Mouse (Mus musculus): ENCODE data around the gene Flt1. TPM values are rescaled to one million over a fixed set of nuclear protein-coding genes. Genes with fewer than 3 reads are reported as not detected.

The Flt1 gene
- polyA plus RNA-seq, 1 experiment from 2014 or later: 14.8 TPM

DNA sequence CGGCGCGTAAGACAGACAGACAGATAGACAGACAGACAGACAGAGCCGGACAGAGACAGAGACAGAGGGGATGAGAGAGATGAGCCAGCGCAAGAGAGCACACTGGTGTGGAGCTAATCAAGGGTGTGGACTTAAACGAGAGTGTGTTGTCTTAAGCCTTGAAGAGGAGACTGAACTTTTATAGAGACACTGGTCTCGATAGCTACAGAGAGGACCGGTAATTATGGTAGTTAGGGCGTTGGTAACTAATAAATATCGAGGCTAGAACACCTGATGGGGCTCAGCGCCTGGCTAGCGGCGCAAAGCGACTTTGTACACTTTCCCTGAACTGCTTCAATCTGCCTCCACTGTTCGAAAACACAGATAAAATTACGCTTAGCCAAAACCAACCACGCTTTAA, 2.0 kb downstream of the Flt1 start:
- Histone ChIP-seq H3K9ac (replicated peaks) (no peak overlapping the region), H3K4me2 (no peak overlapping the region), H3K9me3 (replicated peaks) (no peaks in the 10 kb centered on the region), H3K27me3 (replicated peaks) (peaks cover 84% of the 10 kb centered on the region), H3K4me3 (replicated peaks) (peak overlapping the region; percentile 13; the same call in 1 of the 2 replicates), H3K36me3 (no peaks in the 10 kb centered on the region), H3K27ac (replicated peaks) (no peak overlapping the region), H3K4me1 (peaks cover 19% of the 10 kb centered on the region)
- no peak for ATAC-seq (ENCODE audit: low FRiP score)
- WGBS: 3% methylated on average over 17 of the region's 17 CpGs

DNA sequence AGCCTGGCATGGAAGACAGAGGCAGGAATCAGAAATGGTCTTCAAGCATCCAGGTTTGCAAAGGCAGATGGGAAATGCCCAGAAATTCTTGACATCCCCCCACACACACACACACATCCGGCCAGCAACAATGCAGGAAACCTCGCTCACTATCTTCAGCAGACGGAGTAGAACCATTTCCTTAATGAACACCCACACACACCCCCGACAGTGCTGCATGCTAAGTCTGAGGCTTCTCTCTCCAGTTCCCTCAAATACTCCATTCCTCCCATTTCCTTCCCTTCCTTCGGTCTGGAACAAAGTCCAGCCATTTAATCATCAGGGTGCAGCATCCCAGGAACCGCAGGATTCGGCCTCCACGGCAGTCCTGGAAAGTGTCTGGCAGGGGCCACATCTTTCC, 4.4 kb downstream of the Flt1 start:
- Histone ChIP-seq H3K9ac (replicated peaks) (no peak overlapping the region), H3K4me1 (peaks cover 18% of the 10 kb centered on the region), H3K27me3 (replicated peaks) (peaks cover 75% of the 10 kb centered on the region), H3K4me3 (replicated peaks) (no peak overlapping the region), H3K27ac (replicated peaks) (no peak overlapping the region), H3K9me3 (replicated peaks) (no peaks in the 10 kb centered on the region), H3K4me2 (no peak overlapping the region), H3K36me3 (no peaks in the 10 kb centered on the region)
- WGBS: 24% methylated on average over 8 of the region's 8 CpGs
- ATAC-seq (ENCODE audit: low FRiP score): no peak

DNA sequence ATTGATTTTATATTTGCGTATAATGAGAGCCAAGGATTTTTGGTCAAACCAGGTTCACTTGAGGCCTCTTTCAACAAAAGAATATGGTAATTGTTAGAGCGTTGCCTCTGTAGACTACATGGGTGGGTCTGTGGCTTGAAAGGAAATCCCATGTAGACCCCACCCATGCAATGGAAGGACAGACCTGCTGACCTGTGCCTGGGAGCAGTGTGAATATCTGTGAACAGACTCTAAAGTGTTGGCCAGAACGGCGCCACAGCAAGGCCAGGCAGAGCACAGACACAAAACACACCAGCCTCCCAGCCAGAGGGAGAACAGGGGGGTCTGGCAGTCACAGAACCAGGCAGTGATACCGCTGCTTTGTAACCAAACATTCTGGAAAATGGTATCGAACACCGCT, 7.5 kb downstream of the Flt1 start:
- Histone ChIP-seq H3K9me3 (replicated peaks) (no peaks in the 10 kb centered on the region), H3K27ac (replicated peaks) (no peak overlapping the region), H3K4me1 (no peaks in the 10 kb centered on the region), H3K4me3 (replicated peaks) (no peak overlapping the region), H3K4me2 (no peak overlapping the region), H3K36me3 (no peaks in the 10 kb centered on the region), H3K9ac (replicated peaks) (no peak overlapping the region), H3K27me3 (replicated peaks) (peaks cover 52% of the 10 kb centered on the region)
- WGBS: 90% methylated on average over 7 of the region's 7 CpGs
- ATAC-seq (ENCODE audit: low FRiP score): no peak

DNA sequence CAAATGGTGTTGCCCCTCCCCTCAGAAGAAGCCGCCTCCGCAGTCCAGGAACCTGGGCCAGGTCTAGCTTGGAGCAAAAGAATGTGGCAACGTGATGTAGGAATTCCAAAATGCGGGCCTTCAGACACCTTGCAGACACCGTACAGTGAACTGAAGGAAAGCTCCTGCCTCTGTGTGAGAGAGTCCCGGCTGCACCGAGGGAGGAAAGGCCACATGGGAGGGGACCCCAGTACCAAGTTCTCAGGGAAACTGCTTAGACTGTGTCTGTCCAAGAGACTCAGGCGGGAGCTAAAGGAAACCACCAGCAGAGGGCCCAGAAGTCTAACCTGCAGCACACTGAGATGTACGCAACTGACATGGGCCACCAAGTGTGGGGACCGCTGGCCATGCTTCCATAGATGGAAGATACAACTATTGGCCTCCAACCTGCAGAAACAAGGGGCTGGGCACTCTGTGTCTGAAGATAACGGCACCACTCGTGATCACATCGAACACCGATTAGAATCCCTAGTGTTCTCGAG, 9.1 kb downstream of the Flt1 start:
- WGBS: 75% methylated on average over 15 of the region's 15 CpGs
- Histone ChIP-seq H3K27me3 (replicated peaks) (peaks cover 41% of the 10 kb centered on the region), H3K4me1 (no peaks in the 10 kb centered on the region), H3K9me3 (replicated peaks) (no peaks in the 10 kb centered on the region), H3K4me3 (replicated peaks) (no peak overlapping the region), H3K36me3 (no peaks in the 10 kb centered on the region), H3K27ac (replicated peaks) (no peak overlapping the region), H3K4me2 (no peak overlapping the region), H3K9ac (replicated peaks) (no peak overlapping the region)
- ATAC-seq (ENCODE audit: low FRiP score): no peak

DNA sequence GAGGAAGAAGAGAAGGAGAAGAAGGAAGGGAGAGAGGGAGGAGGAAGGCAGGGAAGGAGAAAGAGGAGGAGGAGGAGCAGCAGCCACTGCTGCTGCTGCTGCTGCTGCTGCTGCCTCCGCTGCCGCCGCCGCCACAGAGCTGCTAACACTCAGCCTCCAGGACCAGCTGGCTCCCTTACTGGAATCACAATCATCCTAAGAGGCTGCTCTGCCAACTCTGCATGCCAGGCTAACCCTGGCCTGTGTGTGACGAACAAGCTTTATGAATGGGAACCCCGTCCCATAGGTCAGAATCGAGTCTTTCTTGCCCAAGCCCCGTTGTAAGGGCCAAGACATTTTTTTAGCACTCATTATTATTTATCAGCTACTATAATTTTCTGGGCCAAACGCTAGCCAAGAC, 9.5 kb downstream of the Flt1 start:
- Histone ChIP-seq H3K27ac (replicated peaks) (no peak overlapping the region), H3K9ac (replicated peaks) (no peak overlapping the region), H3K36me3 (no peaks in the 10 kb centered on the region), H3K4me2 (no peak overlapping the region), H3K4me1 (no peaks in the 10 kb centered on the region), H3K4me3 (replicated peaks) (no peak overlapping the region), H3K9me3 (replicated peaks) (no peaks in the 10 kb centered on the region), H3K27me3 (replicated peaks) (peaks cover 36% of the 10 kb centered on the region)
- no peak for ATAC-seq (ENCODE audit: low FRiP score)
- 84% methylated on average over 9 of the region's 9 CpGs for WGBS

DNA sequence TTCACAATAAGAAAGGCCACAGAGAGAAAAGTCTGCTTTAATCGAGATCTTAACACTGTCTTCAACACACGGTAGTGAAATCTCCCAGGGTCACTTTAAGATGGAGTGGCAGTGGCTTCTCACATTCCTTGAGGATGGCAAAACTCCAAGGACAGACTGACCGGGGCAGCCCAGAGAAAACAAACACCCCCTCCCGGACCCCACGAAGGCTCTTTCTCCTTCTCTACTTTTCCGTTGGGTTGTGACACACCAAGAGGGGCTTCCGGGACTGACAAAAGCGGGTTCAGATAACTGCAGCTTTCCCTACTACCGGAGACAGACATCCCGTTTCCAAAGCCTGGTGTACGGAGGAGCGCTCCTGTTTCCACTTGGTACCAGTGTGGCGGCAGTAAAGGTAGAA, 10.4 kb downstream of the Flt1 start:
- ATAC-seq (ENCODE audit: low FRiP score): no peak
- 84% methylated on average over 13 of the region's 13 CpGs for WGBS
- no peak overlapping the region for H3K9ac ChIP-seq (replicated peaks)
- peaks cover 27% of the 10 kb centered on the region for H3K27me3 ChIP-seq (replicated peaks)
- H3K4me3 ChIP-seq (replicated peaks): no peak overlapping the region
- no peak overlapping the region for H3K27ac ChIP-seq (replicated peaks)
- H3K36me3 ChIP-seq: no peaks in the 10 kb centered on the region
- H3K4me1 ChIP-seq: no peaks in the 10 kb centered on the region
- H3K9me3 ChIP-seq (replicated peaks): no peaks in the 10 kb centered on the region
- no peak overlapping the region for H3K4me2 ChIP-seq

DNA sequence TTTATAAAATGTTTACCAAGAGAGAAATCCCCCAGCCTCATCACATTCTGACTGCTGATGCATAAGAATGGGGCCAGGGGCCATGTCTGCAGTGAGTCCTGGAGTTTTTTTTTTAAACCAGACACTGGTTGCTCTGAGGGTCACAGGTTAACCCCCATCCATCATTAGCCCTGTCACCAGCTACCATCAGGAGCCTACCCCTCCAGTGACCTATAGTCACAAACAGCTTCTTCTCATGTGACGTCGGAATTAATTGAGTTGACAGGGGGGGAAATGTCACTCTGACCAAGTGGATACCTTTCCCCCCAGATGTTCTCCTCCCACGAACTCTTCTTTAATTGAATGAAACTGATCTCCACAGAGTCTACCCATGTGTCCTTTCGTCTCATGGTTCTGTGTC, 17.3 kb downstream of the Flt1 start:
- Histone ChIP-seq H3K9ac (replicated peaks) (no peak overlapping the region), H3K9me3 (replicated peaks) (no peaks in the 10 kb centered on the region), H3K36me3 (no peaks in the 10 kb centered on the region), H3K27me3 (replicated peaks) (no peaks in the 10 kb centered on the region), H3K4me3 (replicated peaks) (no peak overlapping the region), H3K4me1 (no peaks in the 10 kb centered on the region), H3K27ac (replicated peaks) (no peak overlapping the region), H3K4me2 (no peak overlapping the region)
- no peak for ATAC-seq (ENCODE audit: low FRiP score)
- 71% methylated on average over 4 of the region's 4 CpGs for WGBS

DNA sequence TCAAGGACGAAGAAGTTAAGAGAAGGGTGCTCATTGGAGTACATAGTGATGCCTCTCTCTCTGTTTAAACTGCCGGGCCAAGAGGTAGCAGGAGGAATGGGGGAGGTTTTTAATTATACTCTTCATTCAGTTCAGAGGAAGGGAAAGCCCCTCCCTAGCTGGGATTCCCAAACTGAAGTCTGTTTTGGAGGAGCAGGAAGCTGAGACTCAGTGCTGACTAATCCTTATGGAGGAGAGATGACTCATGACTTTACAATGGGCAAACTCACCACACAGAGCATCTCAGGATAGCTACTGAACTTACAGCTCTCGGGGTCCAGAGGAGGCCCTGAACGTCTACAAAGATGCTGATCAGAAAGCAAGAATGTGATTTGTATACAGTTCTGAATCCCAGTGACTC, 18.3 kb downstream of the Flt1 start:
- Histone ChIP-seq H3K4me2 (no peak overlapping the region), H3K4me1 (no peaks in the 10 kb centered on the region), H3K4me3 (replicated peaks) (no peak overlapping the region), H3K27ac (replicated peaks) (no peak overlapping the region), H3K36me3 (no peaks in the 10 kb centered on the region), H3K9ac (replicated peaks) (no peak overlapping the region), H3K9me3 (replicated peaks) (no peaks in the 10 kb centered on the region), H3K27me3 (replicated peaks) (no peaks in the 10 kb centered on the region)
- no peak for ATAC-seq (ENCODE audit: low FRiP score)
- WGBS: 68% methylated on average over 4 of the region's 4 CpGs

DNA sequence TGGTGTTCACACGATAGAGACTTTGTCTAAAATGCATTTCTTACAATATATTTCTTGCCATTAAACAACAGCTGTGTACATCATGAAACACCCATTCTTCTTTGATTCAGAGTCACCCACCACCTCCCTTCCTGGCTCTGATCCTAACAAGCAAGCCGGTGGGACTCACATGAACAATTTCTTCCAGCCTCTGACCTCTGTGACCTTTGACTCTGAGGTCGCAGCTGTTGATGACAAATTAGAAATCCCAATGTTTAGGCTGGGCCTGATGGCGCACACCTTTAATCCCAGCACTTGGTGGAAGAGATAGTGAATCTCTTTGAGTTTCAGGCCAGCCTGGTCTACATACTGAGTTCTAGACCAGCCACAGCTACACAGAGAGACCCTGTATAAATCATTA, 20.9 kb downstream of the Flt1 start:
- no peak overlapping the region for H3K4me2 ChIP-seq
- WGBS: 66% methylated on average over 4 of the region's 4 CpGs
- no peak for ATAC-seq (ENCODE audit: low FRiP score)
- no peaks in the 10 kb centered on the region for H3K27me3 ChIP-seq (replicated peaks)
- H3K9ac ChIP-seq (replicated peaks): no peak overlapping the region
- no peaks in the 10 kb centered on the region for H3K4me1 ChIP-seq
- no peak overlapping the region for H3K4me3 ChIP-seq (replicated peaks)
- H3K36me3 ChIP-seq: no peaks in the 10 kb centered on the region
- H3K9me3 ChIP-seq (replicated peaks): no peaks in the 10 kb centered on the region
- H3K27ac ChIP-seq (replicated peaks): no peak overlapping the region

DNA sequence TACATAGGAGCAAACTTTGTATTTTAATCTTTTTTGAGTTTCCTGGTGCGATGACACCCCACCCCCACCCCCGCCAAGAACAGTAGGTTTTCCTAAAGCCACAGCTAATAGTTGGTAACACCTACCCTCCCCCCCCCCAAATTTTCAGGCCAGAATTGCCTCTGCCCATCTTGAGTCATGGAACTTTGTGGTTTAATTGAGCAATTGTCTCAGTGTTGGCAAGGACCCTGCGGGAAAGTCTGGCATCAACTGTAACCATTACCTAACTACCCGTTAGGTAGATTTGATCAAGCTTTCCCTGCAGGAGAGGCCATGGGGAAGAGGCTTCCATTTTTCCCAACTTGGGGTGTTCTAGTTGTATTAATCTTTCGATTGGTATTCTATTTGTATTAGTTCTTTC, 23.4 kb downstream of the Flt1 start:
- WGBS: 84% methylated on average over 5 of the region's 5 CpGs

DNA sequence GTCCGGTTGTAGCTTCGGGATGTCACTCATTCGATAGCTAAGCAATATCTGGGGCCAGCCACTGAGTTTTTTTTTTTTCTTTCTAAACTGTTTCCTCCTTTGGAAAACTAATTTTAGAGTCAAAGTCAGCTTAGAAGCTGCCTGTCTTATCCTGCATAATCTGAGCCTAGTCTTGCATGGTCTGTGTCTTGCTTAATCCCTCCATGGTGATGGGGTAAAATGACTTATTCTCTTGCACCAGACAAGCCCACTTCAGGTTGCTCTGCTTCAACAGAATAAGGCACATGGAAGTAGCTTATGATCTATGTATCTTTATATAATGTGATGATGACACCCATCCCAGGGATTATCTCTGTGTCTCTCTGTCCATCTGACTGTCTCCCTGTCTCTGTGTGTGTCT, 24.8 kb downstream of the Flt1 start:
- H3K27ac ChIP-seq (replicated peaks): no peak overlapping the region
- H3K4me2 ChIP-seq: no peak overlapping the region
- H3K36me3 ChIP-seq: no peaks in the 10 kb centered on the region
- no peak for ATAC-seq (ENCODE audit: low FRiP score)
- no peaks in the 10 kb centered on the region for H3K9me3 ChIP-seq (replicated peaks)
- 97% methylated on average over 3 of the region's 3 CpGs for WGBS
- no peaks in the 10 kb centered on the region for H3K4me1 ChIP-seq
- H3K27me3 ChIP-seq (replicated peaks): no peaks in the 10 kb centered on the region
- no peak overlapping the region for H3K4me3 ChIP-seq (replicated peaks)
- H3K9ac ChIP-seq (replicated peaks): no peak overlapping the region

More for the DNA sequence above, 23.4 kb downstream of the Flt1 start:
- ATAC-seq (ENCODE audit: low FRiP score): no peak
- no peaks in the 10 kb centered on the region for H3K27me3 ChIP-seq (replicated peaks)
- no peak overlapping the region for H3K4me3 ChIP-seq (replicated peaks)
- no peaks in the 10 kb centered on the region for H3K4me1 ChIP-seq
- no peak overlapping the region for H3K9ac ChIP-seq (replicated peaks)
- no peak overlapping the region for H3K4me2 ChIP-seq
- no peaks in the 10 kb centered on the region for H3K36me3 ChIP-seq
- H3K9me3 ChIP-seq (replicated peaks): no peaks in the 10 kb centered on the region
- H3K27ac ChIP-seq (replicated peaks): no peak overlapping the region

DNA sequence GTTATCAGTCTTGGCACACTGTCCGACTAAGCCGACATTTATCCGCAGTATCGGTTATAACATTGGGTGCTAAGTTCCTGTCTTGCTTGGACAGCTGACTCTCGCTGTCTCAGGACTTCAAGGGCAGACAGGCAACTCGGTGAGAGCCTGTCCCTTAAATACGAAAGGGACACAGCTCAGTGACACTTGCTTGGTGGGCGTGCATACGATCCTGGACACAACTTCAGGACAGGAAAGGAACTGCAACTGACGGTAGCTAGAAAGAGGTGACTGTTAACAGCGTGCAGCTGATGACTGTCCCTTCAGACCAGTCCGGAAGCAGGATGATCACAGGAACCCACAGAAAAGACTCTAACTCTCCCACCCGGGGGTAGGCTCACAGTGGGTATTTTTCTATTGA, 27.8 kb downstream of the Flt1 start:
- Histone ChIP-seq H3K4me2 (peak overlapping the region; percentile 22), H3K27ac (replicated peaks) (no peak overlapping the region), H3K4me1 (no peaks in the 10 kb centered on the region), H3K27me3 (replicated peaks) (no peaks in the 10 kb centered on the region), H3K4me3 (replicated peaks) (no peak overlapping the region), H3K9ac (replicated peaks) (no peak overlapping the region), H3K9me3 (replicated peaks) (no peaks in the 10 kb centered on the region), H3K36me3 (no peaks in the 10 kb centered on the region)
- ATAC-seq (ENCODE audit: low FRiP score): no peak
- 37% methylated on average over 13 of the region's 13 CpGs for WGBS

DNA sequence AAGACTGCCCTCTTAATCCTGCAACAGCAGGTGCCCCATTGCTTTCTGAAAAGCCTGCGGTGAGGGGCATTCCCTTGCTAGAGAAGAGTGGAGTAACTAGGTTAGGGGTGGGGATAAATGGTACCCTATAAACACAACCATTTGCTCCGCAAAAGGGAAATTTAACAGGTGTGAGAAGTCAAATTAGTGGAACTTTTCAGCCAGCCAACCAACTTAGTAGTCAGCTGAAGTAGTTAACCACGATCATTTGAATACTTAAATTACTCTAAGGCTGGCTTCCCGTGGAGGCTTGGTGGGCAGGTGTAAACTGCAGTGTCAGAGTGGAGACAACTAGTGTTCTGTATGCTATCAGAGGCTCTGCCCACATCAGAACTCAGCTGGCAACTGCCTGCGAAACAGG, 28.6 kb downstream of the Flt1 start:
- no peaks in the 10 kb centered on the region for H3K36me3 ChIP-seq
- H3K9me3 ChIP-seq (replicated peaks): no peaks in the 10 kb centered on the region
- H3K27ac ChIP-seq (replicated peaks): no peak overlapping the region
- no peaks in the 10 kb centered on the region for H3K27me3 ChIP-seq (replicated peaks)
- WGBS: 22% methylated on average over 5 of the region's 5 CpGs
- no peak overlapping the region for H3K9ac ChIP-seq (replicated peaks)
- no peak for ATAC-seq (ENCODE audit: low FRiP score)
- H3K4me1 ChIP-seq: no peaks in the 10 kb centered on the region
- no peak overlapping the region for H3K4me3 ChIP-seq (replicated peaks)
- H3K4me2 ChIP-seq: no peak overlapping the region

Data from neural tube, embryonic 15.5 days (tissue).